Mouse (Mus musculus): ENCODE measurements around the gene Limk2. TPM values are rescaled to one million over a fixed set of nuclear protein-coding genes. Genes with fewer than 3 reads are reported as not detected.

The Limk2 gene
- polyA plus RNA-seq, 1 experiment, result 21.6 TPM

DNA sequence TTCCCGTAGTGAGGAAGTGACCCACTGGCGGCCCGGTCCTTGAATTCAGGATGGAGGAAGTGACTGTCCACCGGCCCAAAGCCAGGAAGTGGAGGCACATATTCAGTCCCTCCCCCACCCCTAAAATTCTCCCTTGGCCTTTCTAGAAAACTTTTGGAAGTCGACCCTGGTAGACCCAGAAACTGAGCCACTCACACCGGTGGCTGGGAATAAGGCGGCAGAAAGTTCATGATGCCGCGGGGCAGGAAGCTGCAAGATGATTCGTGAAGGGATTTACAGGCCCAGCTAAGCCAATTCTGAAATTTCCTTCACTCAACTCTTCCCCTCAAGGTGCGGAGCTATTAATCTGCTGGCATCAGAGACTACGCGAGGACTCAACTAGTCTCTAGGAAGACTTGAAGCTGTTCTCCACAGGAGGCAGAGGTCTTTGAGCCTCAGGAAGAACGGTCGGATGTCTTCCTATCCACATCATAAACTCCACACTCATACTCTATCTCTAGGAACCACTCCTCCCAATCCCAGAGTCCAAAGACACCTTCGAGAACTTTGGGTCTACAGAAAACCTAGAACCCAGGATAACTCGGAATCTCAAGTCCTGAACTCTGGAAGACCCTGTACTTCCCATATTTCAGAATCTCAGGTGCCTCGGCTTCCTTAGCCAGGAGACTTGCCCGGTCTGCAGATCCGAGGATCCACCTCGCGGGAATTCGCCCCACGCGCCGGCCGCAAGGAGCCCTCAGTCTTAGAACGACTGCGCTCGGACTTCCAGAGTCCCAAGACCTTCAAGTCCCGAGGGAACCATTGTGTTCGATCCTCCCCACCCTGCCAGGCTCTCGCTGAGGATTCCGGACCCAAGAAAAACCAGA, 625 bp downstream of the Limk2 start:
- Histone ChIP-seq H3K79me2 (ENCODE audit: control insufficient read depth, insufficient read depth) (peaks cover 56% of the 10 kb centered on the region), H3K4me3 (ENCODE audit: insufficient read depth, poor library complexity, severe bottlenecking) (peak overlapping the region; percentile 90), H3K36me3 (ENCODE audit: control insufficient read depth, insufficient read depth) (peaks cover 5% of the 10 kb centered on the region), H3K79me3 (ENCODE audit: low read depth) (peaks cover 33% of the 10 kb centered on the region), H3ac (ENCODE audit: control insufficient read depth, insufficient read length, low read depth) (peak overlapping the region; percentile 69), H3K27me3 (ENCODE audit: control insufficient read depth, insufficient read depth, insufficient read length) (no peaks in the 10 kb centered on the region)
- no peak for TF ChIP-seq MAX (IDR thresholded peaks at IDR 0.05)
- TF ChIP-seq MYOG (IDR thresholded peaks at IDR 0.05; ENCODE audit: control insufficient read depth, extremely low read depth, insufficient read length), result no peak
- no peak for TF ChIP-seq MYOD1 (IDR thresholded peaks at IDR 0.05; ENCODE audit: control insufficient read depth, insufficient read length, low read depth)

DNA sequence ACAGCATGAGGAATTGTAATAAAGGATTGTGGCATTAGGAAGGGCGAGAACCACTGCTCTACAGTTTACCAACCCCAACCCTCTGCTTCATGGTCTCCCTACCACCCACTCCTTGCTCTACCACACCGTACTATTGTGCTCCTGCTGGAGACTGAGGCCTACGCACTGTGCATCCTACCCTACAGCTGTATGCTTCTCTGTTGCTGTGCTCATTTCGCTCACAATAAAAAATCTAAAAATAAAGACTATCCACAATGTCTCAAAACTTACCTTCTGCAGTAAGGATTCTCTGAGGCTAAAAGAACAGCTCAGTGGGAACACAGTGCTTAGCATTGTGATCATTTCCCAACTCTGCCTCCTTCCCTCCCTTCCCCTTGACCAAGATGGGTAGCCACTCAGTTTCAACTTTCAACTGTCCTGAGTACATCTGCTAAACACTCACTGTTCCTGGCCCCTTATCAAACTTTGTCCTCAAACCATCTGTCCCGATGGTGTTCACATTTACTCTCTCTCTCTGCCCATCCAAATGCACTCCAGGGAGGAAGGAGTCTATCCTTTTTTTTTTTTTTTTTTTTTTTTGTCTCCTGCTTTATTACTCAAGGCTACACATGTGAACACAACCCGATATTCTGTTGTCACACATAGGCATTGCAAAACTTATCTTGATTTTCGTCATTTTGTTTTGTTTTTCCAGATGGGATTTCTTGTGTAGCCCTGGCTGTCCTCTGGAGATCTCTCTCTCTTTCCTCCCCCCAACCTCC, 4.5 kb downstream of the Limk2 start:
- no peak overlapping the region for H3K4me3 ChIP-seq (ENCODE audit: insufficient read depth, poor library complexity, severe bottlenecking)
- TF ChIP-seq USF1 (IDR thresholded peaks at IDR 0.05; ENCODE audit: low read depth) (no peak), MAX (IDR thresholded peaks at IDR 0.05) (no peak), CTCF (IDR thresholded peaks at IDR 0.05; ENCODE audit: control insufficient read depth, insufficient read depth, insufficient read length) (no peak), FOSL1 (IDR thresholded peaks at IDR 0.05; ENCODE audit: insufficient read depth, low read length, poor library complexity, severe bottlenecking) (no peak), CEBPB (IDR thresholded peaks at IDR 0.05; ENCODE audit: low read depth) (no peak), MYOD1 (IDR thresholded peaks at IDR 0.05; ENCODE audit: control insufficient read depth, insufficient read length, low read depth) (no peak), MYOG (IDR thresholded peaks at IDR 0.05; ENCODE audit: control insufficient read depth, extremely low read depth, insufficient read length) (no peak)
- H3K79me2 ChIP-seq (ENCODE audit: control insufficient read depth, insufficient read depth), result peaks cover 78% of the 10 kb centered on the region
- H3K27me3 ChIP-seq (ENCODE audit: control insufficient read depth, insufficient read depth, insufficient read length), result no peaks in the 10 kb centered on the region
- H3ac ChIP-seq (ENCODE audit: control insufficient read depth, insufficient read length, low read depth), result no peak overlapping the region
- H3K36me3 ChIP-seq (ENCODE audit: control insufficient read depth, insufficient read depth), result peaks cover 5% of the 10 kb centered on the region
- H3K79me3 ChIP-seq (ENCODE audit: low read depth), result peaks cover 33% of the 10 kb centered on the region

GRCm38 (mm10) chr11:3403024-3403423, 6.0 kb downstream of the Limk2 start:
- no peak overlapping the region for H3ac ChIP-seq (ENCODE audit: control insufficient read depth, insufficient read length, low read depth)
- H3K4me3 ChIP-seq (ENCODE audit: insufficient read depth, poor library complexity, severe bottlenecking), result no peak overlapping the region
- H3K27me3 ChIP-seq (ENCODE audit: control insufficient read depth, insufficient read depth, insufficient read length), result no peaks in the 10 kb centered on the region
- TF ChIP-seq MYOG (IDR thresholded peaks at IDR 0.05; ENCODE audit: control insufficient read depth, extremely low read depth, insufficient read length), result no peak
- no peak for TF ChIP-seq FOSL1 (IDR thresholded peaks at IDR 0.05; ENCODE audit: insufficient read depth, low read length, poor library complexity, severe bottlenecking)
- TF ChIP-seq USF1 (IDR thresholded peaks at IDR 0.05; ENCODE audit: low read depth), result no peak
- no peak for TF ChIP-seq MAX (IDR thresholded peaks at IDR 0.05)
- no peak for TF ChIP-seq CTCF (IDR thresholded peaks at IDR 0.05; ENCODE audit: control insufficient read depth, insufficient read depth, insufficient read length)
- no peak for TF ChIP-seq CEBPB (IDR thresholded peaks at IDR 0.05; ENCODE audit: low read depth)
- no peak for TF ChIP-seq MYOD1 (IDR thresholded peaks at IDR 0.05; ENCODE audit: control insufficient read depth, insufficient read length, low read depth)
- peaks cover 30% of the 10 kb centered on the region for H3K79me3 ChIP-seq (ENCODE audit: low read depth)
- H3K36me3 ChIP-seq (ENCODE audit: control insufficient read depth, insufficient read depth), result peaks cover 5% of the 10 kb centered on the region
- peaks cover 77% of the 10 kb centered on the region for H3K79me2 ChIP-seq (ENCODE audit: control insufficient read depth, insufficient read depth)

DNA sequence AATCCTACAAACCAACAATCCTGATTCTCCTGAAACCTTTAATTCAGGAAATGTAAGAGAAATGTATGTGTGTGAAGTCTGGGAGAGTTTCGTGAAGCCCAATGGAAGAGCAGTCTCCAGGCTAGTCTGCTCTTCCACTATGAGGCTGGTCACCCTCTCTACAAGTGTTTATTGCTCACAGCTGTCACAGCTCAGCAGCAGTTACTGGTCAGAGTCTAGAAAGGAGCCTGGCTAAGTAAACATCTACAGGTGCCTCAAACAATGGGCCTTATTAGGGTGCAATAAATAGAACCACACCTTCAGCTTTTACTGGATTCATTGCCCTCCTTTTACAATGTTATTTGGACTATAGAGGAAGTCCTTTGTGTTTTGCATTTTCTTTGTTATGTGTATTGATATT, 10.7 kb downstream of the Limk2 start:
- peaks cover 4% of the 10 kb centered on the region for H3K79me3 ChIP-seq (ENCODE audit: low read depth)
- TF ChIP-seq MYOG (IDR thresholded peaks at IDR 0.05; ENCODE audit: control insufficient read depth, extremely low read depth, insufficient read length), result no peak
- no peak for TF ChIP-seq MAX (IDR thresholded peaks at IDR 0.05)
- TF ChIP-seq MYOD1 (IDR thresholded peaks at IDR 0.05; ENCODE audit: control insufficient read depth, insufficient read length, low read depth), result no peak
- no peak for TF ChIP-seq CEBPB (IDR thresholded peaks at IDR 0.05; ENCODE audit: low read depth)
- no peak for TF ChIP-seq CTCF (IDR thresholded peaks at IDR 0.05; ENCODE audit: control insufficient read depth, insufficient read depth, insufficient read length)
- no peak for TF ChIP-seq USF1 (IDR thresholded peaks at IDR 0.05; ENCODE audit: low read depth)
- TF ChIP-seq FOSL1 (IDR thresholded peaks at IDR 0.05; ENCODE audit: insufficient read depth, low read length, poor library complexity, severe bottlenecking), result no peak
- no peak overlapping the region for H3ac ChIP-seq (ENCODE audit: control insufficient read depth, insufficient read length, low read depth)
- H3K79me2 ChIP-seq (ENCODE audit: control insufficient read depth, insufficient read depth), result peaks cover 38% of the 10 kb centered on the region
- no peak overlapping the region for H3K4me3 ChIP-seq (ENCODE audit: insufficient read depth, poor library complexity, severe bottlenecking)
- H3K36me3 ChIP-seq (ENCODE audit: control insufficient read depth, insufficient read depth), result peaks cover 29% of the 10 kb centered on the region
- H3K27me3 ChIP-seq (ENCODE audit: control insufficient read depth, insufficient read depth, insufficient read length), result no peaks in the 10 kb centered on the region

DNA sequence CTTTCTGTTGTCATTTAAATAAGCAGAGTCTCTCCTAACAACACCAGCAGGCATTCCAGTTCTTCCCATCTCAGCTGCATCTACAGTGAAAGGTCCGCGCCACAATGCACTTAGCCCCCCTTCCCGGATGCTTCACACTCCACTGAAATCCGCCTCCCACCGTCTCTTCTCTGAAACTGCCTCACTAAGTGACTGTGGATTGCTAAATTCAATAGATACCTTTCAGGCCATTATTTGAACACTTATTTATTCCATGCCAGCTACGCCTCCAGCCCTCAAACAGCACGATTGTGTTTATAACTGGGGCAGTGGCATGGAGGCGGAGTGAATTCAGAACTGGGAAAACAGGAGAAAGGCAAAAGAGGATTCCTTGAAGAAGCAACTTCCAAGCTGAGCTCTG, 12.4 kb downstream of the Limk2 start:
- Histone ChIP-seq H3K36me3 (ENCODE audit: control insufficient read depth, insufficient read depth) (peaks cover 29% of the 10 kb centered on the region), H3K79me3 (ENCODE audit: low read depth) (peaks cover 4% of the 10 kb centered on the region), H3K4me3 (ENCODE audit: insufficient read depth, poor library complexity, severe bottlenecking) (no peak overlapping the region), H3K79me2 (ENCODE audit: control insufficient read depth, insufficient read depth) (peaks cover 31% of the 10 kb centered on the region), H3ac (ENCODE audit: control insufficient read depth, insufficient read length, low read depth) (no peak overlapping the region), H3K27me3 (ENCODE audit: control insufficient read depth, insufficient read depth, insufficient read length) (no peaks in the 10 kb centered on the region)
- no peak for TF ChIP-seq CTCF (IDR thresholded peaks at IDR 0.05; ENCODE audit: control insufficient read depth, insufficient read depth, insufficient read length)
- no peak for TF ChIP-seq CEBPB (IDR thresholded peaks at IDR 0.05; ENCODE audit: low read depth)
- TF ChIP-seq MYOG (IDR thresholded peaks at IDR 0.05; ENCODE audit: control insufficient read depth, extremely low read depth, insufficient read length), result no peak
- TF ChIP-seq MYOD1 (IDR thresholded peaks at IDR 0.05; ENCODE audit: control insufficient read depth, insufficient read length, low read depth), result no peak
- TF ChIP-seq USF1 (IDR thresholded peaks at IDR 0.05; ENCODE audit: low read depth), result no peak
- TF ChIP-seq FOSL1 (IDR thresholded peaks at IDR 0.05; ENCODE audit: insufficient read depth, low read length, poor library complexity, severe bottlenecking), result no peak
- no peak for TF ChIP-seq MAX (IDR thresholded peaks at IDR 0.05)
